Mouse (Mus musculus): Measurements from ENCODE around the gene Pnkd.

The Pnkd gene

DNA sequence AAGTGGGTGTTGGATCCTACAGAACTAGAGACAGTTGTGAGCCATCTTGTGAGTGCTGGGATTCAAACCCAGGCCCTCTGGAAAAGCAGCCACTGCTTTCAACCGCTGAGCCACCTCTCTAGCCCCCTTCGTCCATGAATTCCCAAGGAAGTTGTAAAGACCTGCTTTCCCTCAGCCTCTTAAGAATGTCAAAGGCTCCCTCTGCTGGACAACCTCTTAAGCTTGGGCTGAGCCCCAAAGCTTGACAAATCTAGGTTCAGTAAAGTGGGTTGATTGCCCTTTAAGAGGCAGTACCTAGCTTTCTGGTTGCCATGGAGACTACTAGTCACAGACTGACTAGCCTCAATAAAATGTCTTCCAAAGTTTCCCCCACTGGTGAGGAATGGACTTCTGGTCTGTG lies 77.1 kb downstream of the Pnkd start, which contains the start of gene Catip:
Gene Catip (plus strand): TSS at position 297 of the 400 bp plus-strand sequence.
- DNase-seq (ENCODE audit: low spot score in 2 of 2), result peak; percentile 67 to 70

GRCm38 (mm10) chr1:74362325-74363229 lies 77.8 kb downstream of the Pnkd start:
- no peak for DNase-seq (ENCODE audit: low spot score in 2 of 2)

DNA sequence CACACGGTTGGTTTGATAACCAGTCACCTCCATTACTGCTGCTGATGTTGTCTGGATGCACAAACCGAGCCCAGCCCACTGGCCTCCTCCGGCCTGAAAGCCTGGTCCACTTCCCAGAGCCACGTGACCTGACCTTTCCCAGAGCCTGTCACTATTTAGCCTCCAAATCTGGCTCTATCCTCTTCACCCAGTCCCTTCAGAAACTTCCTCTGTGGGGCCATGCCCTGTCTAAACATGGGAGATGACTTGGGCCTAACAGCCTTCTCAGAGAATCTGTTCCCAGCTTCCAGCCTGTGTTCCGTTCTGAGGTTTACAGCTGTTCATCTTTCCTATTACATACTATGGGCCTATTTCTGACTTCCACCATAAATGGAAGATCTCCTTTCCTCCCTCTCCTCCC lies 78.7 kb downstream of the Pnkd start:
- no peak for DNase-seq (ENCODE audit: low spot score in 2 of 2)

GRCm38 (mm10) chr1:74364270-74364669 lies 79.5 kb downstream of the Pnkd start:
- no peak for DNase-seq (ENCODE audit: low spot score in 2 of 2)

- peak in 1 of 2 experiments; percentile 44 for DNase-seq (ENCODE audit: low spot score in 2 of 2)
Measured at GRCm38 (mm10) chr1:74367886-74368645, 83.3 kb downstream of the Pnkd start.

GRCm38 (mm10) chr1:74370040-74370439 lies 85.3 kb downstream of the Pnkd start:
- no peak for DNase-seq (ENCODE audit: low spot score in 2 of 2)

DNA sequence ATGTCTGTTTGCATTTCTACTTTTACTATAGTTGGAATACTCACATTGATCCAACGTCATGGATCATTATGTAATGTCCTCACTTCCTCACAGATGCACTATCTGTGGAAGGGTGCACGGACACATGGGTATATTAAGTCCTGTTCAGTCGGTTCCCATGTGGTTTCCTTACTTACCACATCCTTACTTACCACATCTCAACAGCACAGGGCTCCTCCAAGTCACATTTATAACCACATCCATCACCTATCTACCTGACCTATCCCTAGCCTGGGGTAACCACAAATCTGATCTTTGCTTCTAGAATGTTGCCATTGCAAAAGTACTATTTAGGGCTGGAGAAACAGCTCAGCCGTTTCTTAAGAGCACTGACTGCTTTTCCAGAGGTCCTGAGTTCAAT lies 88.6 kb downstream of the Pnkd start:
- no peak for DNase-seq (ENCODE audit: low spot score in 2 of 2)

- DNase-seq (ENCODE audit: low spot score in 2 of 2), result no peak
Measured at GRCm38 (mm10) chr1:74374980-74375379, 90.2 kb downstream of the Pnkd start, which contains the start of gene Slc11a1. Gene Slc11a1, plus strand, starts transcription at chr1:74375195.

DNA sequence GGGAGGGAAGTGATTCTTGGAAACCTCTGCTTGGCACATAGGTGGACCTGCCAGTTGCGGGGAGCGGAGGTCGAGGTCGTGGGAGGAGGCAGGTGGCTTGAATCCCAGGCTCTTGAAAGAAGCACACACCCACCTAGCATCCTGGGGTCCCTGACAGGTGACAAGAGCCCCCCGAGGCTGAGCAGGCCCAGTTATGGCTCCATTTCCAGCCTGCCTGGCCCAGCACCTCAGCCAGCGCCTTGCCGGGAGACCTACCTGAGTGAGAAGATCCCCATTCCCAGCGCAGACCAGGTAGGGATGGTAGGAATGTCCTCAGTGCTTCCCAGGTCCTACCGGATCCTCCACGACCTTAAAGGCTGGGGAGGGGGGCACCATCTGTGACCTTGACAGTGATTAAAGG lies 90.8 kb downstream of the Pnkd start:
- DNase-seq (ENCODE audit: low spot score in 2 of 2), result no peak

GRCm38 (mm10) chr1:74376396-74376795 lies 91.7 kb downstream of the Pnkd start:
- no peak for DNase-seq (ENCODE audit: low spot score in 2 of 2)

DNA sequence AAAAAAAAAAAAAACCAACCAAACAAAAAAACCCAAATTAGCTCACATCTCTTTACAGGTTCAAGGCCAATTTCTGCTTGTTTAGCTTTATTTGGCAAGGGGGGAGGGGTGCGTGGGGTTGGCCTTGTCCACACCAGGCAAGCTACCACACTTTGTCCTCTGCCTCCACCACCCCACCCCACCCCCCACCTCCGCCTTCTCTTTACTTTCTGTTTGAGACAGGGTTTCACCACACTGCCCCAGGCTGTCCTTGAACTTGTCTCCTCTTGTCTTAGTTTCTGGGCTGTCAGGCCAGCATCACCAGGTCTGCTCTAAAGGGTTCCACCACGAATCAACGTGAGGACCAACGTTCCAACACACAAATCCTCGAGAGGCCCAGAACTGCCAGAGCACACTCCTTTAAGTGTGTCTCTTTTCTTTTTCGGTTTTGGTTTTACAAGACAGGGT lies 94.4 kb downstream of the Pnkd start:
- no peak for DNase-seq (ENCODE audit: low spot score in 2 of 2)

- no peak for DNase-seq (ENCODE audit: low spot score in 2 of 2)
Measured at GRCm38 (mm10) chr1:74380484-74380883, 95.8 kb downstream of the Pnkd start.

DNA sequence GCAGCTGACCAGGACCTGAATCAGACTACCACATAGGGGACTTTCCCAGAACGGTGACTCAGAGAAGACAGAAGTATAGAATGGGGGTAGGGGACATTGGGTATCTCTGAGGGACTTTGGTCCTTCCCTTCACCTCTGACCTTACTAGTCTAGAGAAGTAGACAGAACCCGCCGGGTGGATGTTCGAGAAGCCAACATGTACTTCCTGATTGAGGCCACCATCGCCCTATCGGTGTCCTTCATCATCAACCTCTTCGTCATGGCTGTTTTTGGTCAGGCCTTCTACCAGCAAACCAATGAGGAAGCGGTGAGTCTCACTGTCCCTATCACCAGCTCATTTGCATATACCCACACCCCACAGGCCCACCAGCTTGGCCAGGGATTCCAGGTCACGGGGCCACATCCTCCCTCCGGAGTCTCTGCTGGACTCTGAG lies 96.9 kb downstream of the Pnkd start:
- DNase-seq (ENCODE audit: low spot score in 2 of 2), result no peak

DNA sequence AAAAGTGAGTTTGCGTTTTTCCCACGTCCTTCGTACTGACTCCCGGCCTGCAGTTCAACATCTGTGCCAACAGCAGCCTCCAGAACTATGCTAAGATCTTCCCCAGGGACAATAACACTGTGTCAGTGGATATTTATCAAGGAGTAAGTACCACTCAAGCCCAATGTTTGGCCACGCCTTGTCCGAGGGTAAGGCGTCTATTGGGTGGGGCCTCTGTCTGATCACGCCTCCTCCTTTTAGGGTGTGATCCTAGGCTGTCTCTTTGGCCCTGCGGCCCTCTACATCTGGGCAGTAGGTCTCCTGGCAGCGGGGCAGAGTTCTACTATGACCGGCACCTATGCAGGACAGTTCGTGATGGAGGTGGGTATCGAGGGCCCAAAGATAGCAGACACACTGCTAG lies 98.7 kb downstream of the Pnkd start:
- no peak for DNase-seq (ENCODE audit: low spot score in 2 of 2)

DNA sequence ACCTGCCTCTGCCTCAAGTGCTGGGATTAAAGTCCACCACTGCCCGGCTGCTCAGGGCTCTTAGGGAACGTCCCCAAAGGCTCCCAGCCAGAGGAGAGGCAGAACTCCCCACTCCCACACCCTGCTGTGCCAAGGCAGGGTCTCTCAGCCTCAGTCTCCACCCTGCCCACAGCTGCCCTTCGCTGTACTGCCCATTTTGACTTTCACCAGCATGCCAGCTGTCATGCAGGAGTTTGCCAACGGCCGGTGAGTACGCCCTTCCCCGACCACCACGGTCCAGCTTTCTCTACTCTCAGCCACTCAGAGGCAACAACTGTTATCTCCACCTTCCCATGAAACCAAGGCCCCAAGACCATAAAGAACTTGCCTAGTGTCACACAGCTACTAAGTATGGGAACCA lies 99.8 kb downstream of the Pnkd start:
- DNase-seq (ENCODE audit: low spot score in 2 of 2), result no peak

DNA sequence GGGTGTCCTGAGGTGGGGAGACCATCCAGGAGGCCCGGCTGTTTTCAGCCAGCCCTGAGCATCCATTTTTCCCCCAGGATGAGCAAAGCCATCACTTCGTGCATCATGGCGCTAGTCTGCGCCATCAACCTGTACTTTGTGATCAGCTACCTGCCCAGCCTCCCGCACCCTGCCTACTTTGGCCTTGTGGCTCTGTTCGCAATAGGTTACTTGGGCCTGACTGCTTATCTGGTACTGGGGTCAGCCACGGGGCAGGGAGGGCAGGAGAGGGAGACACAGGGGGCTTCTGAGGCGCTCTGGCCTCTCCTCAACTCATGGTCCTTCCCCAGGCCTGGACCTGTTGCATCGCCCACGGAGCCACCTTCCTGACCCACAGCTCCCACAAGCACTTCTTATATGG lies 100.3 kb downstream of the Pnkd start:
- DNase-seq (ENCODE audit: low spot score in 2 of 2), result peak in 1 of 2 experiments; percentile 9

DNA sequence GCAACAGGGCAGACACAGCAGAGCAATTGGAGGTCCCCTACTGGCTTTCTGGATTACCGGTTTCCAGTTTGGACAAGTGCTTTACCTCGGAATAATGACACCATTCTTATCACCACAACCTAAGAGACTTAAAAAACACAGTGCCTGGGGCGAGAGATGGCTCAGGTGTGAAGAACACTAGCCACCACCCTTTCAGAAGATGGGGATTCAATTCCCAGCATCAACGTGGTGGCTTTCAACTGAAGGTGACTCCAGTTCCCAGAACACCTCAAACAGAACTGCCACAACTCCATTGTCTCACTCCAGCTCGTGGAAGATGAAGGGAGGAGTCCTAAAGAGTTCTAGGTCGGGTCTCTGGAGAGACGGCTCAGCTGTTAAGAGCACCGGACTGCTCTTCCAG lies 100.8 kb downstream of the Pnkd start:
- DNase-seq (ENCODE audit: low spot score in 2 of 2), result no peak

GRCm38 (mm10) chr1:74386363-74386713 lies 101.6 kb downstream of the Pnkd start:
- no peak for DNase-seq (ENCODE audit: low spot score in 2 of 2)

GRCm38 (mm10) chr1:74386714-74387385 lies 102.1 kb downstream of the Pnkd start:
- peak; percentile 82 to 89 for DNase-seq (ENCODE audit: low spot score in 2 of 2)

GRCm38 (mm10) chr1:74387386-74387988 lies 102.8 kb downstream of the Pnkd start:
- no peak for DNase-seq (ENCODE audit: low spot score in 2 of 2)

GRCm38 (mm10) chr1:74388398-74388920 lies 103.7 kb downstream of the Pnkd start:
- DNase-seq (ENCODE audit: low spot score in 2 of 2), result no peak

Data from frontal cortex, postnatal 10 days (tissue).